Mouse (Mus musculus): ENCODE data around the gene Oas2. TPM values are rescaled to one million over a fixed set of nuclear protein-coding genes. Genes with fewer than 3 reads are reported as not detected.

Oas2 gene
- 1 to 10 TPM; 5.0 to 9.7 TPM for total RNA-seq (2023)

DNA sequence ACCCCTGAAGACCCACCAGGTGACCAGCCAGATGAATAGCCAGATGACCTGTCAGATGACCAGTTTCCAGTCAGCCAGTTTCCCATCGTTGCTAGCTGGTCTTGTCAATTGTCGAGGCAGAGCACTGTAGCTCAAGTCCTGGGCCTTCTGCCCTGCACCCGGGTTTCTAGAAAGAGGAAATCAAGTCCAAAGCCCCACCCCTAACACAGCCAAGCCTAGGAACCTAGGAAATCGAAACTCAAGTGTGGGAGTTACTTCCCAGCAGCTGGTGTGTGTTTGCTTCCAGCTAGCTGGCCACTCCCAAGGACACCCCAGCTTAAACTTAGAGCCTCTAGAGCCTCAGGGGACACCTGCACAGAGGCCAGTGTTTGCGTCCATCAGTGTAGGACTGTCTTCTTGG lies at the start of gene Oas2:
Gene Oas2, minus strand, starts transcription at position 166 of the 400 bp plus-strand sequence.

DNA sequence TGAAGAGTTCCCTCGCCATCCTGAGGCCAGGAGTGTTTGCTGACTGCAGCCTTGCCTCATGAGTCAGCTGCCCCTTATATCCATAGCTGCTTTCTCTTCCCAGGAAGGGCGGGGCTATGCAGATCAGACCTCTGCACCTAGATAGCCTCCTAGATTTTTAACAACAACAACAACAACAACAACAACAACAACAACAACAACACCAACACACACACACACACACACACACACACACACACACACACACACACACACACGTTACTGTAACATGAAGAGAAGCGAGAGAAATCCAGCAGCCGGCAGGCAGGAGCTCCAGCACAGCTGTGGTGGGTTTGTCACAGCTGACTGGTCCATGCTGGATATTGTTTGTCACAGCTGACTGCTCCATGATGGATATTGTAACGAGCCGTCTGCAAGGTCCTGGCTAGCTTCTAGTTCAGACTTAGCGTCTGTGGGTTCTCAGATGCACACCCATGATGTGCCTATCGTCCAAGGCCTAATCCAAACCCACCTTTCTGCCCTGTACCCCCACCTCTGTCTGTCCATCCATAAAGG lies 45.9 kb upstream of the Oas2 start, which contains the start of gene Oas1e:
Gene Oas1e, minus strand, starts transcription at position 51 of the 555 bp plus-strand sequence.

DNA sequence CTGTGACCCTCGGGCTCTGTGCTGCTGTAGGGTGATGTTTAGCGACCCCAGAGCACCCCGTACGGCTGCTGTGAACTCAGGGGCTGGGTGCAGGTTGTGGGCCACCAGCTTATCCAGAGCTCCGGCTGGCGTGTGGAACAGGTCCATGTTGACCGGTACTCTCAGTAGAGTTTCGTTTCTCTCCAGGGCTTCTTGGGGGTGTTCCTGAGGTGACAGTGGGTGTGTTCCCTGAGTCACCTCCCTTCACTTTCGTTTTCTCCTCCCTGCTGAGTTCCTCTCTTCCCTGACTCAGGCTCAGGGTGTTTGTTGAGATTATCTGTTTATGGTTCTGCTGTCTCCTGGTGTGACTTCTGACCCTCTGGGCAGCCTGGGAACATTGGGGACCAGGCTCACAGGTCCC lies 27.8 kb upstream of the Oas2 start, which contains the start of gene Oas3:
Gene Oas3, minus strand, starts transcription at position 184 of the 400 bp plus-strand sequence.

DNA sequence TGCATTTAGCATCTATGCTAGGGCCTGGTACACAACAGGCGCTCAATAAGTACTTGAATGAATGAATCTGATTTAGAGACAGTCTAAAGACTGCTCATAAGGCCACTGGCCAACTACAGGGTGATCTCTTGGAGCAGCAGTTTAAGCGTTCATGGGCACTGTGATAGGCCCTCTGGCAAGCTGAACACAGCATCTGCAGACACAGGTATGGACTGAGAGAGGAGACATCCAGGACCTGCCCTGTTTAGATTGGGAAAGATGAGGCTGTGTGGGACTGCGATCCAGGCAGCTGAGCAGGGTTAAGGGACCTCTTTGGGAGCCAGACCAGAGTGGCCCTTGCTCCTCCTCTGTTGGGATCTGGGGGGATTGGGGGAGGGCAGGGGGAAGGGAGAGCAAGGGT lies 37.8 kb downstream of the Oas2 start, which contains the start of gene Dtx1:
Gene Dtx1, minus strand, starts transcription at position 101 of the 400 bp plus-strand sequence.

Other genes with a start within 250 kb of the Oas2 start
- gene Plbd2, start 246.2 kb downstream of the Oas2 start, total RNA-seq (2023): 10 to 100 TPM; 23.9 to 29.9 TPM
- 10 to 100 TPM; 12.7 to 28.1 TPM for gene Slc8b1, start 238.7 kb downstream of the Oas2 start, total RNA-seq (2023)
- 10 to 100 TPM; 44.3 to 46.9 TPM for gene Tpcn1, start 161.2 kb downstream of the Oas2 start, total RNA-seq (2023)
- not detected for gene Iqcd, start 160.8 kb downstream of the Oas2 start, total RNA-seq (2023)
- 1 to 10 TPM; 5.8 to 6.0 TPM for gene Rita1, start 137.3 kb downstream of the Oas2 start, total RNA-seq (2023)
- 100 to 1,000 TPM; 170 to 180 TPM for gene Ddx54, start 137.1 kb downstream of the Oas2 start, total RNA-seq (2023)
- gene Cfap73, start 115.6 kb downstream of the Oas2 start, total RNA-seq (2023): not detected
- 10 to 100 TPM; 49.7 to 54.9 TPM for gene Rasal1, start 101.0 kb downstream of the Oas2 start, total RNA-seq (2023)
- 100 to 1,000 TPM; 260 to 264 TPM for gene Dtx1, start 37.9 kb downstream of the Oas2 start, total RNA-seq (2023)
- gene Oas3, start 27.8 kb upstream of the Oas2 start, total RNA-seq (2023): 1 to 10 TPM; 1.7 to 5.0 TPM
- gene Oas1e, start 45.7 kb upstream of the Oas2 start, total RNA-seq (2023): 1 to 10 TPM in 1 of 2 experiments, under 1 TPM in 1; 0.98 to 2.1 TPM
- 10 to 100 TPM; 12.0 to 17.8 TPM for gene Oas1c, start 62.7 kb upstream of the Oas2 start, total RNA-seq (2023)
- not detected for gene Oas1f, start 97.5 kb upstream of the Oas2 start, total RNA-seq (2023)
- gene Oas1h, start 111.6 kb upstream of the Oas2 start, total RNA-seq (2023): not detected
- not detected for gene Oas1g, start 137.8 kb upstream of the Oas2 start, total RNA-seq (2023)
- gene Oas1a, start 157.7 kb upstream of the Oas2 start, total RNA-seq (2023): 1 to 10 TPM; 2.7 to 3.8 TPM
- gene Oas1d, start 164.7 kb upstream of the Oas2 start, total RNA-seq (2023): not detected